Mouse (Mus musculus) ES-CJ7 (cell line): ENCODE data around the gene Ing5.

Source experiments
- DNase-seq: peaks from one replicate; pipeline ENCODE4 v3.0.0; 2011; ENCODE audit warnings: low read depth, low spot score

The Ing5 gene

DNA sequence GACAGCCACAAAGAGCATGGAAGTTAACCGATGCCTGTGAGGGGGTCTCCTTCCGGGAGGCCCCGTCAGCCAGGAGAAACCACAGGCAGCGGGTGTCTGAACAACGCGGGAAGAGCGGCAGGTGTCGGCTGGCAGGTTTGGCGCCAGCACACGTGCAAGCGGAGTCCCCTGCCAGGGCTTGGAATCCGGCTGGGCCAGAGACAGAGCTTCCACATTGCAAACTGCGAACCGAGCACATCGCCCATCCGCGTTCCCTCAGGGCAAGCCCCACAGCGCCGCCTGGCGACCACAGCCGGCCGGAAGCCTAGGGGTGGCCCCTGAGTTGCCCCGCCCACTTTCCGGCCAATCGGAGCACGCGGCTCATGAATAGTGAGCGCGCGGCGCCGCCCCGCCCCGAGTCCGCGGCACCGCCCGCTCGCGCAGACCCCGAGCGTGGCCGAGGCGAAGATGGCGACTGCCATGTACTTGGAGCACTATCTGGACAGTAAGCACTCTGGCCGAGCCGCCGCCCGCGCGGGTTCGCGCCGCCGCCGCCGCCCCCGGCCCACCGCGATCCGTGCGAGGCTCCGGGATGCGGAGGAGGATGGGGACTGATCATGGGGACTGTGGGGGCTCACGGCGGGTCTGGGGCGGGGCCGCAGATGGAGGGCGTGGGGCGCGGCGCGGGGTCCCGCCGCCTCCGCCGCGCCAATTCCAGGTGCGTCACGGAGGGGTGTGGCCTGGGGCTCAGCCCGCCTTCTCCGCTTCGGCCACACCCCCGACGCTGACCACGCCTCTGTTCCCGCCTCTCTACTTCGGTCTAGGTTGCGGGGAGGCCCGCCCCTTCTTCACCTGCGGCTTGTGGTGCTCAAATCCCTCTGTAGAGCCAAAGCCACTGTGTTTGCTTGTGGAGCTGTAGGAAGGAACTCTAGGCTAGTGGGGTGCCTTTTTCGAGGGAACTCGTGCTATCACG, at the start of gene Ing5:
Ing5 (plus strand) TSS at position 410 of the 952 bp plus-strand sequence.
- DNase-seq, result peak; percentile 97

DNA sequence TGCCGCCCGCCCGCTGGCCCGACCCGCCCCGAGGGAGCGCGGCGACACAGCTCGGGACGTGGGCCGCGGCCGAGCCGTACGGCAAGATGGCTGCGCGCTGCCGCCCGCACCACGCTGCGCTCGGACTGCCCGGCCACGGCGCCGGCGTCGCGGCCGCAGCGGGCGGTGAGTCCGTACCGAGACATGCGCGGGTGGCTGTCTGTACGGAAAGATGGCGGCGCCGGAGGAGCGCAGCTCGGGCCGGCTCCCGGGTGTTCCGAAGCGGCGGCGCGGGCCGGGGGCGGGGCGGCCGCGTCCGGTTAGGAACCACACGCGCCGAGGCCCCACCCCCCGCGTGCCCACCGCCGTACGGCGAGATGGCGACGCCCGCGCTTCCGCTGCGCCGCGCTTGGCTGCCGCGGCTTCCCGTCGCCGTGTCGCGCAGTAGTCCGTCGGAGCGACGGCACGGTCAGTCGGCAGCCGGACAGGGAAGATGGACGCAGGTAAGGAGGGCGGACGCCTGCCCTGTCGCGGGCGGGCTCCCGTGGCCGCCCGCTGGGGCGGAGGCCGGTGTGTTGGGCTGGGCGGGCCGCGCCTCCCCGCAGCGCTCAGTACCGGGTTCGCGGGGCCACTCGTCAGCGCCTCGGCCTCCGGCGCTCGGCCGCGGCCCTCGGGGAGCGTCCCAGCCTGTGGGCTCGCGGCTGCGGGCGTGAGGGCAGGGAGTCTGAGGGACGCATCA, 49.0 kb upstream of the Ing5 start, which contains the start of gene Thap4:
Thap4 (minus strand) TSS at position 292 of the 718 bp plus-strand sequence.
- peak; percentile 65 for DNase-seq

DNA sequence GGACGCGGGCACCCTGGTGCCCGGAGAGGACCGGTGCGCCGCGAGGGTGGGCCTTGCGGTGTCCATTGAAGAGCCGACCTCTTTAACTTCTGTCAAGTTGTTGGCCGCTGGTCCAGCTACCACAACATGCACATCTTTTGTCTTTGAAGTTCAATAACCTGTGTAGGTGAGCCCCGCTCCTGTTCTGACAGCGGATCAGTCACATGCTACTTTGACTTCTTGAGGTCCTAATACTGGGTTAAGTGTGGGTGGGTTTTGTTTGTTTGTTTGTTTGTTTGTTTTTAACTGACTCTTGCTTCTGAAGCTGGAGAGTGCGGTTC, 48.5 kb upstream of the Ing5 start:
- DNase-seq, result peak; percentile 49

DNA sequence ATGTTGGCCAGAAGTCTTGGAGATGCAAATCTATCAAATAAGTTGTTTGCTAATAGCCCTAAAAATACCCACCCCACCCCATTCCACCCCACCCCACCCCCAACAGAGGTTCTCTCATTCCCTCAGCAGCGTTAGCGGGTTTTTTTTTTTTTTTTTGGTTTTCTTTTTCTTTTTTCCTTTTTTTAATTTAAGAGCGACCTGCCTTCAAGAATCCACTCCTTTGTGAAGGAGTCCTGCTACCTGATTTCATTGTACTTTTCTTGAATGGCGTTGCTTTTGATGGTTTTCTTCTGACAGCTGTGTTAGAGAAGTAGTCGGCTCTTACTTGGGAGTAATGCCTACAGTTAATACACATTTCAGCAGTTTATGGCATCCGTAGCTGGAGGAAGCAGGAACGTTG, 48.1 kb upstream of the Ing5 start:
- no peak for DNase-seq

DNA sequence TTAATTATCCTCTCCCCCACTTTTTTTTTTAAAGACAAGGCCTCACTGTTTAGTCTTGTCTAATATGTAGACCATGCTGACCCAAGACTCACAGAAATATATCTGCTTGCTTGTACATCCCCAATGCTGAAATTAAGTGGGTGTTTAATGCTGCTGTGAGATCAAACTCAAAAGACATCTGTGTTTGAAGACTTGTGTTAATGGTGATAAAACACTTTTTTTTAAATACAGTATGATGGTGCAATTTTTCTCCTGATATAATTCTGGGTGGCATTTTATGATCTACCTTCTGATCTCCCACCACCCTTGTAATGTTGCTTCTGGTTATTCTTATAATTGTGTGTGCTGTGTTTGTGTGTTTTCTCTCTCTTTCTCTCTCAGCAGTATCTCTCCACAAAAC, 47.6 kb upstream of the Ing5 start:
- DNase-seq, result no peak

DNA sequence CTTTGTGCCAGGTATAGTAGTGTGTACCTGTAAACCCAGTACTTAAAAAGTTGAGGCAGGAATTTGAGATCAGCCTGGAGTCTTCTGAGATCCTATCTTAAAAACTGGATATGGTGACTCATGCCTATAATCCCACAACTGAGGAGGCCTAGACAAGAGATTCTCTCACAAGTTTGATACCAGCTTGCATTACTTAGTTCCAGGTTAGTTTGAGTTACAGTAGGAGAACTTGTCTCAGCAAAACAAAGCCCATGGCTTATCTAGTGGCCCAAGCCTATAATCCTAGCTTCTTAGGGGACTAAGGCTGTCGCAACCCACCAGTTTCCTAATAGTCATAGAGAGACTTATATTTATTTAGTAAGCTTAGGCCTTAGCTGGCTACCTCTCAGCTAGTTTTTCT, 43.7 kb upstream of the Ing5 start:
- no peak for DNase-seq

DNA sequence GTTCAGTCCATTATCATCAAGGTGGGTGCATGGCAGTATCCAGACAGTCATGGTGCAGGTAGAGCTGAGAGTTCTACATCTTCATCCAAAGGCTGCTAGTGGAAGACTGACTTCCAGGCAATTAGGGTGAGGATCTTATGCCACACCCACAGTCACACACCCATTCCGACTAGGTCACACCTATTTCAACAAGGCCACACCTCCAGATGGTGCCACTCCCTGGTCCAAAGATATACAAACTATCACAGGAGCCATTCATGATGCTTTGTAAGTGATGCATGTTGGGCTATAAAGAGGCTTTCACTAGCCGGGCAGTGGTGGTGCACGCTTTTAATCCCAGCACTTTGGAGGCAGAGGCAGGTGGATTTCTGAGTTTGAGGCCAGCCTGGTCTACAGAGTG, 40.2 kb upstream of the Ing5 start:
- peak; percentile 47 for DNase-seq

DNA sequence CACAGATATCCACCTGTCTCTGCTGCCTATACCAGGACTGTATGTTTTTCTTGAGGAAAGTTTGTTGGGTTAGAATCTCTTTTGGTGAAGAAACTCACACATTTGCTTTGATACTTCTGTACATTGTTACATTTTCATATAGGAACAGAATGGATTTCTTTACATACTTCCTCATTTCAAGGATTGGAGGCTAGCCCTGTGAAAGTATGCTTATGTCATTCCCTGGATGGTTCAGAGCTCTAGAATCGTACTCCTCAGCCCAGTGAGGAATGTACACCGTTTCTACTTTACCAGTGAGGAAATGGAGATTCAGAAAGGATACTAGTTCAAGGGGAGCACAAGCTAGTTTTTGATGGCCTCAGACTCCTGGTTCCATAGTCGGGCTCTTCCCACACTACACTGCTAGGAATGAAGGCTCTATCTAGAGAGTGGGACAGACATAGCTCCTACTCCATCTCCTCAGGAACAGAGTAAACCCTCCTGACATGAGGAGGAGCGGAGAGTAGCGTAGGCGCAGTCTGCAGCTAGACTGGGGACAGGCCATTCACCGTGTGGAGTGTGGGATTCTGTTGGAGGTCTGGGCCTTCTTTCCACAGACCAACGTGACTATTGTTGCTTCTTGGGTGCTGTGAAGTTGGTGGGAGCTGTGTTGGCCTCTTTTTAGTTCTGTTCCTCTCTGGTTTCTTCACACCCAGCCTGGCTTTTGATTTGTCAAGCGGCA, 38.7 kb upstream of the Ing5 start:
- DNase-seq, result no peak

DNA sequence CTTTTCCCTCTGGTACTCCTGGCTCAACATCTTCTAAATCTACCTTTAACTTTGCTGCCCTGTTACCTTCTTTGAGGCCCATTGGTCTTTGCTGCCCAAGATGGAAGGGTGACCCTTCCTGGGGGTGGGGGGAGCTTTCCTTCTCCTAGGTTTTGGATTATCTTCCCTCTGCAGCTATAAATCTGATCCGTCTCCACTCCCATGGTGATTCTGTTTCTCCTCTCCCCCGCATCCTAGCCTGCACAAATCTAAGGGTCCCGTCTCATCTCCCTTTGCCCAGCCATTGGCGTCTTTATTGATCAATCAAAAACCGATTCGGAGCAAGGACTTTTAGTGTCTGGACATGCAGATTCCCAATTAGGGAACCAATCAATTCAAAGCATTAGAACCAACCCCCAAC, 36.2 kb upstream of the Ing5 start:
- DNase-seq, result no peak

DNA sequence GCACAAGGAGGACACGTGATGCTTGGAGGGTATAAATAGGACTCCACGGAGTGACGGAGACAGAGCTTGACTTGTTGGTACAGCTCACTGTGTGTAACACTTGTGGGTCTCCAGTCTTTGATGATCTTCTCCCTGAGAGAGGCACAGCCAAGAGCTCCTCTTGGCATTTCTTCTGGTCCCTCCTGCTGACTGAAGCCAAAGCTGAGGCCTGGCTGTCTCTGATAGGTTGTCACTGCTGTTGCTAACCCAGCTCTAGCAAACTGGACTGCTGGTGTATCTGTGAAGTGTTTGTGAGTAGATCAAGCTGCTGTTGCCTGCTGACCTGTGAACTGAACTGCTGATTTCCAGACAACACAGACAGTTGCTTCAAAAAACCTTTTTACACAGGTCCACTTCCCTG, 33.9 kb upstream of the Ing5 start:
- no peak for DNase-seq

DNA sequence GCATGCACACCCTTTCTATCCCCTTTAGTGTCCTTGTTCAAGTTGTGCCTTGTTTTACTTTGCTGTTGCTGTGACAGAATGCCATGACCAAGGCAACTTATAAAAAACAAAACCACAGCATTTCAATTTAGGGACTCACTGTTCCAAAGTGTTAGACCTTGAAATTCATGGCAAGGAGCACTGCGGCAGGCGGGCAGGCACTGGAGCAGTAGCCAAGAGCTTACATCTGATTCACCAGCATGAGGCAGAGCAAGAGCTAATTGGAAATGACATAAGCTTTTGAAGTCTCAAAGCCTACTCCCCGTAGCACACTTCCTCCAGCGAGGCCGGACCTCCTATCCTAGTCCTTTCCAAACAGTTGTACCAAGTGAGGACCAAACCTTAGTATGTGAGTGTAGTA, 27.1 kb upstream of the Ing5 start:
- DNase-seq, result no peak

DNA sequence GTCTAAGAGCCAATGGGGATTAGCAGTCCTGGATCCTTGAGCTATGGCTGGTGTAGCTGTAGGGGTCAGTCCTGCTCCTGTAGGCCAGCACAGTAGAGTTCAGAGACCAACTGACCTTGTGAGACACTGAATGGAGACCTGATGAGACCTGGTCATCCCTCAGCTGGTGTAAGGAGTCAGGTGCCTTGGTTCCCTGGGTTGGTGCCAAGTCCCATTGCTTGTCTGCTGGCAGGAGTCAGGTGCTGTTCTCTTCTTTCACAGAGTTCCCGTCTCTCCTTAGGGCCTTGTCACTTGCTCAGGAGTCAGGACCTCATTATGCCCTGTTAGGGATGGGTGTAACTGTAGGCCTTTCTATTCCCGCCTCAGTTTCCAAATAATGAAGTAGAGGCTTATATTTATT, 16.9 kb upstream of the Ing5 start:
- DNase-seq, result no peak

DNA sequence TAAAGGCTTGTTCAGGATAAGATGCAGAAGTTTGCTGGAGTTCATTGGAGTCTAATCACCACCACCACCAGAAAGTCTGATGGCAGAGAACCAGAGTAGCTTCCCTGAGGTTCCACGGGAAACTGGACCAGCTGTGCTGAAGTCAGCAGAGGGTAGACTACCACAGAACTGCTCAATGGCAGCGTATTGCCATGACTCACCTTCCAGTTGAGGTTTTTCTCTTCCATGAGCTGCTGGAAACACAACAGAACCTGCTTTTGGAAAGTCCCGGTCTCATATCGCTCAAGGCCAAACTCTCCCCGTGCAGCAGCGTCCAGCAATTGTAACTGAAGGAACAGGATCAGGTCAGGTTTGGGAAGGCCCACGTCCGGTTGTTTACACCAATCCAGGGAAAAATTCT, 9.2 kb upstream of the Ing5 start:
- DNase-seq, result no peak

DNA sequence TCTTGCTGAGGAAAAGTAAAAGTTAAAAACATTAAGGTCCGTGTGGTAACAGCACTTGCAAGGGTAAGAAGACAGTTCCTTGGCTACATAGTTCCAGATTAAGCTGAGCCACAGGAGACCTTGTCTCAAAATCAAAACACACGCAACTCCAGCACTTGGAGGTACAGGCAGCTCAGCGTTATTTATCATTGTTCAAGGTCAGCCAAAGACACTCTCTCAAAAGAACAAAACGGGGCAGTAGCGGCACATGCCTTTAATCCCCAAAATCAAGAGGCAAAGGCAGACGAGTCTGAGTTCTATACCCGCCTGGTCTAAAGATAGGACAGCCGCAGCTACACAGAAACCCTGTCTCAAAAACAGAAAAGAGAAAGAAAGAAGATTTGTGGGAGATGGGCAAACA, 7.9 kb upstream of the Ing5 start:
- no peak for DNase-seq

DNA sequence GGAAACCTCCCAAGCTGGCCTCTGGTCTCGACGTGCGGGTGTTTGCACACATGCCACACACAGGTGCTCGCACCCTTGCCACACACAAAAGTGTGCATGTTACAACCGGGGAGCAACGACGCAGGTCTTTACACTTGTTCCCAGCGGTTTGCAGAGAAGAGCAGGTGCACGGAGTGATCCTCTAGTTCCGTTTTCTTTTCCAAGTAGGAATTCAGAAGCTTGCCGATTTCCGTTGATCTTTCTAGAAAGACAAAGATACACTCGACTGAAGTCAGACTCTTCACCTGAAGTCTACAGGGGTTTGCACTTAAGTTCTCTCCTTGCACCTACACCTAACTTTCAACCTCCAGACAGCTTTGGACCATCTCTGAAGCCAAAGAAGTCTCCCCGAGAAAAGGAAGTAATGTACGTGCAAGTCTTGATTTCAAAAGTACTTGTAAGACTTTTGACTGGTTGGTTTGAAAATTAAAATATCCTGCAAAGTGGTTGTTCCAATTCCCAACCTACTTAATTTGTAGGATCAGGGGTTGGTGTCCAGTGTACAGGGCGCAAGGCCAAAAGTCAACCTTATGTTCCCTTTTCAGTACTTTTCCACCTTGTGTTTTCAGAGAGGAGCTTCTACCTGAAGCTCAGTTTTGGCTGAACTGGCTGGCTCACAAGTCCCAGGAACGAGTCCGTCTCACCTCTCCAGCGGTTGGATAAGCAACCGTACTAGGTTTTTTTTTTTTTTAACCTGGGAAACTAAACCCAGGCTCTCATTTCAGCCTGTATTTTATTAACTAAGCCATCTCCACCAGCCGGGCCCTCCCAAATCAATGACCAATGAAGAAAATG, 2.9 kb upstream of the Ing5 start:
- DNase-seq, result no peak

DNA sequence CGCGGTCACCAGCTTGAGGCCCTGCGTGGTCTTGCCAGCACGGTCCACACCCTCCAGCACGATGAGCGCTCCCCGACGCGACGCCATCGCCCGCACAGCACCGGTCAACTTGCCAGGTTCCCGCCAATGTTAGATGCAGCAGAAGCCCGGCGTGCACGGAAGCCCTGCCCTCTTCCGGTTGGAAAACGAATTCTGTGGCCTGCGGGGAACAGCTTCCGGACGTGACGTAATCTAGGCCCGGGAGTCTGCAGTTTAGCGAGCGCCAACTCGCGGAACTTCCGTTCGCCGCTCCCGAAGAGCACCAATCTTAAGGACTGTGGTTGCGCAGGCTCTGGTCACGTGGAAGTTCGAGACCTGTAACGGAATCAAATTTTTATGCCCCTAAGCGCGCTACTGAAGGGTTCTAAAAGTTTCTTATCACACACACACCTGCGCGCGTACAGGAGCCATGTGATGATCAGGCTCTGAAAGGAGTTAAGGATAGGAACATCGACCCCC, 2.0 kb upstream of the Ing5 start, which contains the start of gene Dtymk:
Dtymk (minus strand) TSS at position 194 of the 498 bp plus-strand sequence.
- DNase-seq, result peak; percentile 98

DNA sequence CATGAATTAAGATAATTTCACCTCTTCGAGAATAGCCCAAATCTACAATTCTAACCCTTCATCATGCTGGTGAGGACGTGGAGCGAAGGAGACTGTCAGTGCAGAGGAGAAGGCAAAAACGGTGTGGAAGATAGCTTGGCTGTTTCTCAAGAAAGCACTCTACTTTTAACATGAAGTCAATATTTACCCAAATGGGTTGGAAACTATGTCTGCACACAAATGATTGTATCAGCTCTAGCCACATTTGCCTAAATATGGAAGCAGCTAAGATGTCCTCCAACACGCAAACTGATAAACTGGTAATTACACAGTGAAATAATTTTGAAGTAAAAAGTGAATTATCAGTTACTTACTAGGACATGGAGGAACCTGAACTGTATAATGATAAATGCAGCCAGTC, 994 bp upstream of the Ing5 start:
- no peak for DNase-seq

DNA sequence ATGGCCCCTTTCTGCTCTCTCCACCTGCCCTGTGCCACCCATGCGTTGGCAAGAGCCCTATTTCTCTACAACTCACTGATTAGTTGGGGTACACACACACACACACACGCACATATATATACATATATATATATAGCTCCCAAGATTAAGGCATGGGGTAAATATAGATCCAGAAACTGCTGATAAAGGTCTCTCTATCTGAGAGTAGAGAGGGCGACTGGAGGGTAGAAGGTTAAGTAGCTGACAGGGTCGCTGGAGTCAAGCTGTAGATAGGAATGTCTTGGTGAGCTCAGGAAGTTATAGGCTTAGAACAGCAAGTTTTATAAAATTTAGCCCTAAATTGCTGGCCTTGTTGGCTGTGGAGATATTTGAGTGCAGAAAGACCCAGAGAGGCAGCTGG, 1.1 kb downstream of the Ing5 start:
- DNase-seq, result no peak

DNA sequence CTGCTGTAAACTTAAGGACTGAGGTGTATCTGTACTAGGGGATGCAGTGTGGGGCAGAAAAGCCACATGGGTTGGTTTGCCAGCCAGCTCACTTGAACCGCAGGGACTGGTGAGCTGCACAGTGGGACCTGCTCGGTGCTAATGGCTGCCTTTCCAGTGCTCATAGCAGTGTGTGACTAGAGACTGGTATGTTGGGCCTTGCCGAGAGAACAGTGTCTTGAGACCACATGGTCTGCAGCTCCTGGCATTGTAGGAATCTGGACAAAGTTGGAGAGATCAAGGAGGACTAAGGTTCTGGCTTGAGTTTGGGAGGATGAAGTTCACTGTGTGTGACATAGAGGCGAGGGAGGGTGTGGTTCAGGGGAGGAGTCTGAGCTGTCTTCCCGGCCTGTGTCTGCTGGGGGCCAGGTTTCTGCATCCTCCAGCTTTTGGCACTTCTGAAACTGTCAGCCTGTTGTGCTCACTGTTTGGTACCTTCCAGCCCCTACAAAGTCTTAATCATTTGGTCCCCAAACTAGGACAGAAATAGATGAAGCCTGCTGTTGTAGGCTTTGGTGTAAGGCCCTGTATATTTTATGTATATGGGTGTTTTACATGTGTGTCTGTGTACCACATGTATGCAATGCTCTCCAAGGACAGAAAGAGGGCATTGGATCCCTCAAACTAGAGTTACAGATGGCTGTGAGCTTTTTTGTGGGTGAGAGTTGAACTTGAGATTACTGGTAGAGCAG, 1.6 kb downstream of the Ing5 start:
- no peak for DNase-seq

DNA sequence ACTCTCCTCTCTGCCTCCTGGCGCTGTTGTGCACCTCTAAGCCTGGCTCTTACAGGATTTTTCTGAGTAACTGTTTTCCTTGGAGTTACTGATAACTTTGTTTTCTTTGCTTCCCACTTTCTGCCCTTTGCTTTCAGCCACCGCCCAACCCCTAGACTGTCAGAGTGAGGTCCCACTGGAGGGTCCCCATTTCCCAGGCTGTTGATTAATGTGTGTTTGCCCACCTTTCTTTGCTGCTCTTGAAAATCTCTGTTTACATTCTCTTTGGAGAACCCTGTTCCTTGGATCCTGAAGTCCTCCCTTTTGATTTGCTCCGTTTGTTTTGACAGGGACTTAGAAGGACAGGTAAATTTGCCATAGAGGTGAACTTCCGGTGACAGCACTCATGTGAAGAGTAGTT, 5.1 kb downstream of the Ing5 start:
- DNase-seq, result no peak

DNA sequence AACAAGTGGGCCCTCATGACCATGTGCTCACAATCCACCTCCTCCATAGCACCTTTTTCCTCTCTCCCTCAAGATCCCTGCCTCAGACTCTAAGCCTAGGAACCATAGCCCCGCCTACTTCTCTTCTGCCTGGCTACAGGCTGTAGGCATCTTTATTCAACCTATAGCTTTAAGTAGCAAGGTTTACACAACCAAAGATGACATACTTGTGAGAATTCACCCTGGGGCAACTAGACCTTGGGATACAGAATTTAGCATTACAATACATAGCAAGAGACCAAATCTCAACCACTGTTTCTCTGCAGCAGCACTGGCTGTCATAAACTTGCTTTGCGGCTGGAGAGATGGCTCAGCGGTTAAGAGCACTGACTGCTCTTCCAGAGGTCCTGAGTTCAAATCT, 6.2 kb downstream of the Ing5 start:
- peak; percentile 71 for DNase-seq
